Mouse (Mus musculus): Measurements from ENCODE around the gene Fgf7. TPM values are rescaled to one million over a fixed set of nuclear protein-coding genes. Genes with fewer than 3 reads are reported as not detected.

Fgf7 gene
- total and polyA plus RNA-seq, 3 experiments = not detected

DNA sequence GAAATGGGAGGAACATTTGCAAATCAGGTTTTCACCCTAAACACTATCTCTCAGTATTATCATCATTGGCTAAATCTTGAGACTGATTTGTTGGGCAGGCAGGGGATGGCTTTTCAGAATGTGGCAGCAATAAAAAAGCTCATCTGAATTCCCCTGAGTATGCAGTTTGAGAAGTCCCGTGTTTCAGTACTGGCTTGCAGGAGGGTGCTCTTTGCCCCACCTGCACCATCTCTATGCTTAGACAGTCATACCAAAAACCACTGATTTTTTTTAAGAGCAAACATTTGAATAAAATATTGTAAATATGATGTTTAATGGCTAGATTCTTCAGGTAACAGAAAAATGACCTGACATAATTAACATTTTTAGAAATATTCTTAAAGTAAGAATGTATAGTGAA is 35.3 kb downstream of the Fgf7 start:
- no peak overlapping the region for H3K4me3 ChIP-seq (ENCODE audit: control insufficient read depth in 1 of 2, insufficient read depth in 1 of 2, low read depth in 2 of 2, low read length in 2 of 2)
- H3K27ac ChIP-seq (ENCODE audit: control insufficient read depth, low read depth, low read length) = no peak overlapping the region
- H3K36me3 ChIP-seq (ENCODE audit: control insufficient read depth in 1 of 2, insufficient read depth in 2 of 2, low read length in 2 of 2) = no peaks in the 10 kb centered on the region
- H3K4me1 ChIP-seq (ENCODE audit: control insufficient read depth in 1 of 2, insufficient read depth in 2 of 2, low read length in 2 of 2) = no peaks in the 10 kb centered on the region
- TF ChIP-seq MXI1 (IDR thresholded peaks at IDR 0.05; ENCODE audit: low read depth, low read length) (no peak), POLR2AphosphoS2 (IDR thresholded peaks at IDR 0.05; ENCODE audit: low read length) (no peak), POLR2A (IDR thresholded peaks at IDR 0.05; ENCODE audit: control insufficient read depth in 1 of 2, insufficient read depth in 1 of 2, low read depth in 1 of 2, low read length in 2 of 2, poor library complexity in 1 of 2) (no peak), RAD21 (IDR thresholded peaks at IDR 0.05; ENCODE audit: low read depth, low read length) (no peak), JUND (IDR thresholded peaks at IDR 0.05; ENCODE audit: low read depth, low read length) (no peak), UBTF (IDR thresholded peaks at IDR 0.05; ENCODE audit: borderline replicate concordance, insufficient read depth, low read depth, low read length) (no peak), MAX (IDR thresholded peaks at IDR 0.05; ENCODE audit: low read length) (no peak)
- H3K27me3 ChIP-seq (ENCODE audit: control insufficient read depth in 1 of 2, insufficient read depth in 2 of 2, low read length in 2 of 2) = no peaks in the 10 kb centered on the region
- DNase-seq (ENCODE audit: low read depth, low spot score) = no peak
- H3K9ac ChIP-seq (ENCODE audit: control insufficient read depth, low read depth, low read length, poor library complexity, severe bottlenecking) = no peak overlapping the region
- no peaks in the 10 kb centered on the region for H3K79me2 ChIP-seq (ENCODE audit: control insufficient read depth, insufficient read depth, low read length, poor library complexity)
- H3K9me3 ChIP-seq (replicated peaks; ENCODE audit: insufficient read depth, low read length) = no peaks in the 10 kb centered on the region

DNA sequence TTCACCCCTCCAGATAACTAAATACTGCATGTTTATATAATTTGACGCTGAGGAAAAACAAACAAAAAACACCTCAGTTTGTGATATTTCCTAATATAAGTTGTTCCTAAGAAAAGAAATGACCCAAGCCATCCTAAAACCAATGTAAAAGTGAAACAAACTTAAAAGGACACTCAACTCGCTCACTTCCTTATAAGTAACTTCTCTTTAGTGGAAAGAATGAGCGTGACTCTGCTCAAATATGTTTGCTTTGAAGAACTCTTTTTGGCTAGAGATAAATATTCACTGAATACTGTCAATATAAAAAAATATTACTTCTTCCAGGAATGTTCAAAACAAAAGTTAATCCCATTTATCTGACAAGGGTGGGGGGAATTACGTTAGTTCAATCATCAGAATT is 39.3 kb downstream of the Fgf7 start:
- no peaks in the 10 kb centered on the region for H3K4me1 ChIP-seq (ENCODE audit: control insufficient read depth in 1 of 2, insufficient read depth in 2 of 2, low read length in 2 of 2)
- no peak overlapping the region for H3K9ac ChIP-seq (ENCODE audit: control insufficient read depth, low read depth, low read length, poor library complexity, severe bottlenecking)
- H3K27me3 ChIP-seq (ENCODE audit: control insufficient read depth in 1 of 2, insufficient read depth in 2 of 2, low read length in 2 of 2) = no peaks in the 10 kb centered on the region
- H3K27ac ChIP-seq (ENCODE audit: control insufficient read depth, low read depth, low read length) = no peak overlapping the region
- DNase-seq (ENCODE audit: low read depth, low spot score) = no peak
- no peaks in the 10 kb centered on the region for H3K36me3 ChIP-seq (ENCODE audit: control insufficient read depth in 1 of 2, insufficient read depth in 2 of 2, low read length in 2 of 2)
- no peak for TF ChIP-seq HCFC1 (IDR thresholded peaks at IDR 0.05; ENCODE audit: low read depth, low read length)
- no peak for TF ChIP-seq BHLHE40 (IDR thresholded peaks at IDR 0.05; ENCODE audit: borderline replicate concordance, low read depth, low read length)
- no peak for TF ChIP-seq TBP (IDR thresholded peaks at IDR 0.05; ENCODE audit: low read depth, low read length)
- no peak for TF ChIP-seq EP300 (IDR thresholded peaks at IDR 0.05; ENCODE audit: low read depth in 1 of 2, low read length in 2 of 2)
- TF ChIP-seq RCOR1 (IDR thresholded peaks at IDR 0.05; ENCODE audit: low read depth, low read length) = no peak
- TF ChIP-seq USF1 (IDR thresholded peaks at IDR 0.05; ENCODE audit: low read depth, low read length) = no peak
- TF ChIP-seq MYB (IDR thresholded peaks at IDR 0.05; ENCODE audit: low read depth, low read length) = no peak
- TF ChIP-seq KAT2A (conservative IDR thresholded peaks at IDR 0.05; ENCODE audit: low read depth, low read length) = no peak
- TF ChIP-seq ZKSCAN1 (IDR thresholded peaks at IDR 0.05; ENCODE audit: low read depth, low read length) = no peak
- no peak for TF ChIP-seq CHD2 (IDR thresholded peaks at IDR 0.05; ENCODE audit: low read length)
- TF ChIP-seq JUND (IDR thresholded peaks at IDR 0.05; ENCODE audit: low read depth, low read length) = no peak
- H3K79me2 ChIP-seq (ENCODE audit: control insufficient read depth, insufficient read depth, low read length, poor library complexity) = no peaks in the 10 kb centered on the region
- H3K9me3 ChIP-seq (replicated peaks; ENCODE audit: insufficient read depth, low read length) = no peaks in the 10 kb centered on the region
- no peak overlapping the region for H3K4me3 ChIP-seq (ENCODE audit: control insufficient read depth in 1 of 2, insufficient read depth in 1 of 2, low read depth in 2 of 2, low read length in 2 of 2)
